Mouse (Mus musculus) T-helper 17 cell (primary cell): Measurements from ENCODE around the gene Ccdc43.
"Not testable (repeated sequence)": the region's sequence is repeated elsewhere in the genome, so short reads cannot be mapped to it uniquely, and the experiment has no call there.

ENCODE experiments used
- in situ Hi-C, 2 experiments: fragments of 300-600 bp; cut with MboI, MseI; formaldehyde crosslinking; loops; 1 replicate in 1 of 2; 2 replicates in 1 of 2; pipeline ENCODE4 v1.15.1; 2025; ENCODE audit warnings: high pct_unique_total_duplicates in 2 of 2

Ccdc43 gene

DNA sequence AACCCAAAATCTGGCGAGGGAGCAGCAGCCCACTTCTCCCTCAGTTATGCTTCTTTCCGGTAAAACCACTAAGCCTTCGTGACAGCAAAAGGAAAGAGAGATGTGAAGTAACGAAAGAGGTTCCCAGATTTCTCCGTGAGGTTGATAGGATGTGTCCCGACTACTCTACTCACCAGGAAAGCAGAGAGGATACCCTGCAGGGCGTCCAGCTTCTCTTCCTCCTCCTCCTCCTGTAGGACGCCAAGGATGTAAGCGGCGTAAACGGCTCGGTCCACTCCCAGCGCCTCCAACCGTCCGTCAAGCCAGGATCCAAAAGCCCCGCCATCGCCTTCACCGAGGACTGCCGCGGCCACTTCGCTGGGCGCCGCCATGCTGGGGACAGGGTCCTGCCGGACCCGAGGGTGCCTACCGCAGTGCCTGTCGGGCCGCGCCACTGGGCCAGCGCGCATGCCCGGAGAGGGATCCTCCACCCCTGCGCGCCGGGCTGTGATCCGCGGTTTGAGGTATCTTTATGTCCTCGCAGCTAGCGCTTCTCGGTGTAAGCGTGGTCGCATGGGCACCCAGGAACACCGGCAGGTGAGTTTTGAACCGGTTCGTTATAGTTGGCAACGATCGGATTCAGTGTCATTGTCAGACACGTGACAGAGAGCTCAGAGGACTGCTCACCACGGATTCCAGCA, at the start of gene Ccdc43:
Gene Ccdc43, minus strand, starts transcription at position 445 of the 680 bp plus-strand sequence.
- in situ Hi-C loops, result no loop called here

GRCm38 (mm10) chr11:102744746-102745145, 47.2 kb upstream of the Ccdc43 start:
- in situ Hi-C loops, result loop anchor here (5.0 to 25.0 kb wide), 2 partner anchors 48 to 1393 kb away; partner anchors contain the start of gene Crhr1 (in 1 of the 2)

- in situ Hi-C loops, result loop anchor here (5.0 to 25.0 kb wide), 2 partner anchors 49 to 1394 kb away; partner anchors contain the start of gene Crhr1 (in 1 of the 2)
These were observed 45.3 kb upstream of the Ccdc43 start for GRCm38 (mm10) chr11:102742843-102743242.

- in situ Hi-C loops, result loop anchor here (5.0 to 25.0 kb wide), 2 partner anchors 50 to 1395 kb away; partner anchors contain the start of gene Crhr1 (in 1 of the 2)
These were observed 44.5 kb upstream of the Ccdc43 start for GRCm38 (mm10) chr11:102742066-102742465.

DNA sequence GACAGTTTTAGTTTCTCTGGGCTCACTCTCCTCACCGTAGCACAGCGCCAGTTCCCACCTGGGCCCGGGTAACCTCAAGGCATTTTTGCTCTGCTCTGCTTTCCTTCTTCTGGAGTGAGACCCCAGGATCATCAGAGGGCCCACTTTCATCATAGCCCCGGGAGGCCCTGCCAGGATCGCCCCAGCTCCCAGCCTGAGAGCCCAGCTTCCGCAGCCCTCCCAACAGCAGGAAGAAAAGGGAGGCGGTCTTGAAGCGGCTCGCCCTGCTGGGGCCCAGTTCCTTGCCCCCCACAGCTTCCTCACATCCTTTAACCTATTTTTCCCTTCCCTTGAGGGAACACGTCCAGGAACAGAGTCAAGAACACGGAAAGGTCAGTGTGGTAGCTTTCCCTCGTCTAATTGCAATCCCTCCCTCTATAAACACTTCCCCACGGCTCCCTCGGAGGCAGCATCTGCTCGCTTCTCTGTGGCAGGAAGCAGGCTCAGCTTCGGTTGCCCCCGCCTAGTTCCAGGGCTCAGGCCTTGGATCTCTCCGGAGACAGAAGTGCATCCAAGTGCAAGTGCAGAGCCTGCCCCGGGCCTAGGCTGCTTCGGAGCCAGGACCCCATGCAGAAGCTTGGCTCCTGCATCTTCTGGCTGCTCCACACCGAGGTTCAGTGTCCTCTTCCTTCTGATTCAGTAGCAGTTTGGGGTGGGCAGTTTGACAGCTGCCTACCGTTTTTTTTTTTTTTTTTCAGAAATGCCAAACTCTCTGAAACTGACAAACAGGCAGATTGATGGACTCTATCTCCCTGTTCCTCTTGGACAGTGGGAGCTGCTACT, 43.8 kb upstream of the Ccdc43 start:
- in situ Hi-C loops, result loop anchor here (5.0 to 25.0 kb wide), 2 partner anchors 51 to 1396 kb away; partner anchors contain the start of gene Crhr1 (in 1 of the 2)

- in situ Hi-C loops, result loop anchor here (5.0 to 25.0 kb wide), 2 partner anchors 52 to 1397 kb away; partner anchors contain the start of gene Crhr1 (in 1 of the 2)
These were observed 43.1 kb upstream of the Ccdc43 start for GRCm38 (mm10) chr11:102740634-102741033.

DNA sequence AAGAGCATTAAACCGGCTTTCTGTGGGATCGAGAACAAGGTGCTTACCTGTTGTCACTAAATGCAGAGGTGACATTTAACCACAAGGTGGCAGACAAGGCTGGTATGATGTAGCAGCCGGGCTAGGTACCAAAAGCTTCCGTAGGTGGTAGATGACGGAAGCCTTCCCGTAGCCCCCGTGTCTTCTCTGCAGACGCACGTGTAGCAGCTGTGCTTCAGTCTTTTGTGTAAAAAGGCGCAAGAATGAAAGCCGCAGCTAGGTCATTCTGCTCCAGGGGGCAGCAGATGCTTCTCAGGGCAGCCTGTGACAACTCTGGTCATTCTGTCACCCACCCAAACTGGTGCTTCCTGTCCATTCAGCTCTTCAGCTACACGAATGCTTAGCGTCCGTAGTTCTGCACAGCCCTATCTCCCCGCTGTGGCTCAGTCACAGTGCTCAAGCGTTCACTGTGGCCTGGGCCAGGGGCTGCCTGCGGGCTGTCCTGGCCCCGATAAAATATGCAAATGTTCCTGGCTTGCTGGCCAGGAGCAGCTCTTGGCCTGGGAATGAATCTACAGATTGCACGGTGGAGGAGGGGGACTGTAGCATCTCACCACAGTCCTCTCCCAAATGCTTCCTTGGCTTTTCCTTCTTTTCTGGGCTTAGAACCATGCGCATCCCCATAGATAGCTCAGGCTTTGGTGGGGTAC, 41.8 kb upstream of the Ccdc43 start:
- in situ Hi-C loops, result loop anchor here in 1 of 2 experiments (25.0 kb wide), 1 partner anchor 1398 kb away; the partner anchor contains the start of gene Crhr1

DNA sequence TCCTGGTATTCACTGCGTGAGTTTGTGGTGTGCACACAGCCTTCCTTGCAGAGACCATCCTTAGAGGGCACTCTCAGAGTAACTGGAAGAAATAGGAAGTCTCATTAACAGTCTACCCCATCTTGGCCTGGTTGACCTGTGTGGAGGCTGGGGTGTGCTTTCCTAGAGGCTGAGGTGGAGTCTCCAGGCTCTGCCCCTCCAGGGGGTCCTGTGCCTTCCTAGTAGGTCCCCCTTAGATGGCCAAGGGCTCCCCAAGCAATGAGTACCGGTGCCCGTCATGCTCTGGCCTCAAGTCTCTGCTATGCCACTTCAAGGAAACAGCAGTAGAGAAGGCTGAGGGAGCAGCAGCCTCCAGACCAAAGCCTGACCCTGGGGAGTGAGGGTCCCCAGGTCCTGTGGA, 40.5 kb upstream of the Ccdc43 start:
- in situ Hi-C loops, result loop anchor here in 1 of 2 experiments (25.0 kb wide), 1 partner anchor 1399 kb away; the partner anchor contains the start of gene Crhr1

GRCm38 (mm10) chr11:102734961-102735360, 37.4 kb upstream of the Ccdc43 start:
- in situ Hi-C loops, result loop anchor here in 1 of 2 experiments (25.0 kb wide), 1 partner anchor 1402 kb away; the partner anchor contains the start of gene Crhr1

GRCm38 (mm10) chr11:102733146-102733545, 35.6 kb upstream of the Ccdc43 start:
- in situ Hi-C loops, result loop anchor here in 1 of 2 experiments (25.0 kb wide), 1 partner anchor 1404 kb away; the partner anchor contains the start of gene Crhr1

DNA sequence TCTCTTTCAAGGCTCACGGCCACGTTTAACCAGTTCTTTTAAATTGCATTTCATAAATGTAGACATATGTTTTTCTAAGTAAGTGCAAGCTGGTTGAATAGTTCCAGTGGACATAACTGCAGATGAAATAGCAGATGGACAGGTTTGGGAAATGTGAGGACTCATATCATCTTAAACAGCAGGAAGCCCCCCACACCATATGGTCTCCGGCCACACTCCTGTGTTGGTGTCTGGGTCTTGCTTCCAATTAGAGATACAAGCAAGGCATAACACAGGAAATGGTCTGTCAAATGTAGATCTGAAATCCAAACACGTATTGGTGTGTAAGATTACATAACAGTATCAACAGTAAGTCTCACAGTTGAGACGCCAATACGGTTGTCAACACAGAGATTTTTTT, 33.8 kb upstream of the Ccdc43 start:
- in situ Hi-C loops, result loop anchor here in 1 of 2 experiments (25.0 kb wide), 1 partner anchor 1406 kb away; the partner anchor contains the start of gene Crhr1

DNA sequence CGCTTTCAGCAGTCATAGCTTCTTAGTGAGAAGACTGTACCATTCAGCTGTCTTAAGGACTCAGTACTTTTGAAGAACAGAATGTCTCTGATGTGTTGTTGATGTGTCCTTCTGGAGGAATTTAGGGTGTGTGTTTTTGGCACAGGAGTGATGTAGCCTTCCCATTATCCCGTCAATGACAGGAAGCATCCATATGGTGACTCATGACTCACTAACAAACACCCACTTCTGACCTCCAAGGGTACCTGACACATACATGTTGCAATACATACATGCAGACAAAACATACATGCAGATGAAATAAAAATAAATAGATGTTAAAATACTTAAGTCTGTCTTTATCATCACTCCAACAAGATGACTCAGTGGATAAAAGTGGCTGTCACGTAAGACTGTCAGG, 32.3 kb upstream of the Ccdc43 start:
- in situ Hi-C loops, result loop anchor here in 1 of 2 experiments (25.0 kb wide), 1 partner anchor 1407 kb away; the partner anchor contains the start of gene Crhr1

DNA sequence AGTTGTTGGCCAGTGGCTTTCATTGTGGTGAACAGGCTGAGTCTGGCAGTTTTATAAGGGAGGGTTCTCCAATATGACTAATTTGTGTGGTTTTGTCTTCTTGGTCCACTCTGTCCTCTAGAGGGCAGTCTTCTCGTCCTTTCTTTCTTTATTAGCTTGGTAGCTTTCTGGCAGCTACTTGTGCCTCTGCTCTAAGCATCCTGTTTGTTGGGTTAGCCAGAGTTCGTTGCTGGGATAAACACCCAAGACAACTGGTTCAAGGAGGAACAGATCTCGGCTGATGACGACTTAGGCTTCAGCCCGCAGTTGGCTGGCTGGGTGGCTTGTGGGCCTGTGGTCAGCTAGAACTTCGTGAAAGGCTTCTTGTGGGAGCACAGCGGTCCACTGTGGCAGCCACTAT, 31.0 kb upstream of the Ccdc43 start:
- in situ Hi-C loops, result loop anchor here in 1 of 2 experiments (25.0 kb wide), 1 partner anchor 1409 kb away; the partner anchor contains the start of gene Crhr1

GRCm38 (mm10) chr11:102725574-102725973, 28.0 kb upstream of the Ccdc43 start:
- in situ Hi-C loops, result loop anchor here in 1 of 2 experiments (25.0 kb wide), 1 partner anchor 1412 kb away; the partner anchor contains the start of gene Crhr1

GRCm38 (mm10) chr11:102716135-102716534, 18.6 kb upstream of the Ccdc43 start:
- in situ Hi-C loops, result no loop called here

DNA sequence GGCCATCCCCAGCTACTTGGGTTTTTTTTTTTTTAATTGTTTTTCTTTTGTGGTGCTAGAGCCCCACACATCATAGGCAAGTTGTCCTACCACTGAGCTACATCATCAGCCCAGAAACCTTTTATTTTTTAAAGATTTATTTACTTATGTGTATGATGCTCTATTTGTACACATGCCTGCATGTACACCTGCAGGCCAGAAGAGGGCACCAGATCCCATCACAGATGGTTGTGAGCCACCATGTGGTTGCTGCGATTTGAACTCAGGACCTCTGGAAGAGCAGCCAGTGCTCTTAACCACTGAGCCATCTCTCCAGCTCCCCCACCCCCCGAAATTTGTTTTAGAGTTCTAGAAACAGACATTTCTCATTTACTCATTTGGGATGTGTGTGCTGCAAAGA, 17.0 kb upstream of the Ccdc43 start:
- in situ Hi-C loops, result not testable (repeated sequence)

GRCm38 (mm10) chr11:102712411-102712810, 14.8 kb upstream of the Ccdc43 start:
- in situ Hi-C loops, result no loop called here

DNA sequence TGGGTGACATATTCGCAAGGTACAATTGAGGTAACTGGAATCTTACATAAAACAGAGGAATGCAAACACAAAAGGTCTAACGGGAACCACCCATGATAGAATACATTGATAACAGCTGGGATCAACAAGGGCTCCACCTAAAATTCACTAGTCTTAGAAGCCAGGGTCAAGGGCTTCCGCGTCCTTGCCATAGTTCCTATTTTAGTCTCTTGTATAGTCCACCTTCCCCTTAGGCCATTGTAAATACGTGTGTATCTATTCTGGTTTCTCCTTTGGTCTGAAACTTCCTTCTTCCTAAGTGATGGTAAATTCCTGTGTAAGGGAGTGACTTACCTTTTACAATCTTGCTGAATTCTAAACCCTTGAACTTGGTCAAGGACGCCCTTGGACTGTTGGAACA, 4.6 kb upstream of the Ccdc43 start:
- in situ Hi-C loops, result not testable (repeated sequence)

- in situ Hi-C loops, result no loop called here
These were observed 465 bp upstream of the Ccdc43 start for GRCm38 (mm10) chr11:102698018-102698476.

- in situ Hi-C loops, result no loop called here
These were observed 2.3 kb downstream of the Ccdc43 start for GRCm38 (mm10) chr11:102695289-102695688.

GRCm38 (mm10) chr11:102690162-102690561, 7.4 kb downstream of the Ccdc43 start:
- in situ Hi-C loops, result no loop called here
